Mouse (Mus musculus) C2C12 (cell line): ENCODE measurements around the gene Prss33.

ENCODE experiments used
- CEBPB ChIP-seq: IDR thresholded peaks from one replicate; pipeline ENCODE4 v1.6.1; 2011; ENCODE audit warnings: low read depth, mild to moderate bottlenecking, control low read depth, moderate library complexity
- CTCF ChIP-seq: IDR thresholded peaks from one replicate; pipeline ENCODE4 v1.5.1; 2011; ENCODE audit not compliant: control insufficient read depth, insufficient read depth, insufficient read length
- USF1 ChIP-seq: IDR thresholded peaks from one replicate; pipeline ENCODE4 v1.6.1; 2011; ENCODE audit warnings: low read depth, mild to moderate bottlenecking, control low read depth, moderate library complexity

DNA sequence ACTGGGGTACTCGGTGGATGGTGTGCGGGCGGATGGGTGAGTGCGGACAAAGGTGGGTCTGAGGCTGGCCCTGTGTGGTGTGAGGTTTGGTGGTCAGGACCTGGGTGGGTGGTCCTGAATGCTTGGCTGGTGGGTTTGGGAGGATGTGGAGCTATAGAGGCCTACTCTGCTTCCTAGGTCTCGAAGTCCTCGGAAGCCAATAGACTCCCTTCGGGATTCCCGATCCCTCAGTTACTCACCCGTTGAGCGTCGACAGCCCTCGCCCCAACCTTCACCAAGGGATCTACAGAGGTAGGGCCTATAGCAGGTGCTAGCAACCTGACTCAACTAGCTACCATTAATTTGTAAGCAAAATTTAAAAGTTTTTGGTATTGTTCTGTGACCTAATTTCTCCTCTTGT lies 12.2 kb downstream of the Prss33 start:
- no peak for TF ChIP-seq CTCF
- TF ChIP-seq CEBPB, result no peak
- TF ChIP-seq USF1, result no peak
